In genomic region chr8:117334058-117334747, GRCm38 (mm10) we compare ENCODE assay signal across 9 mouse cellular contexts.
DNase-seq lines count a peak whose midpoint lies in the region; ATAC-seq and TF ChIP-seq lines count a peak whose summit lies in the region.
"Had no signal": no experiment of that assay in that cellular context is flagged by ENCODE, and none has a peak within 500 bp of the region (broad histone marks: within the 10 kb centered on the region; RNA-seq: fewer than 3 reads in every experiment).

No protein-coding gene starts in this region.

- intact Hi-C loops in gastrocnemius, adult 2 months (cut with DNase I): no loop called here

- DNase-seq in gastrocnemius, adult 2 months: no peak
- DNase-seq in gastrocnemius, postnatal 4 days (ENCODE audit: low spot score in 2 of 2): no peak
- DNase-seq in forebrain, embryonic 14.5 days (ENCODE audit: low spot score): no peak
- DNase-seq in liver, adult 2 months (ENCODE audit: extremely low read depth, low read depth, low spot score): peak; percentile 97
- no peak for DNase-seq in ovary, postnatal 14 days (ENCODE audit: low spot score)
- DNase-seq in thymus, postnatal 0 days (ENCODE audit: low spot score): no peak
- no peak for DNase-seq in adrenal gland, postnatal 14 days
- DNase-seq: lung, adult 18-20 months had no signal

- no peak for TF ChIP-seq CTCF in gastrocnemius, adult 2 months (IDR thresholded peaks at IDR 0.05)
- no peak for TF ChIP-seq CTCF in E14TG2a.4 (conservative IDR thresholded peaks at IDR 0.05; ENCODE audit: low read length)
- no peak for TF ChIP-seq CTCF in liver, adult 2 months (IDR thresholded peaks at IDR 0.05; ENCODE audit: low read depth, low read length)

- no peak for ATAC-seq in forebrain, embryonic 14.5 days

- no peak overlapping the region for H3K9ac ChIP-seq in forebrain, embryonic 14.5 days (ENCODE audit: low read length)
- peak overlapping the region; percentile 45 for H3K9ac ChIP-seq in liver, adult 2 months (ENCODE audit: low read depth, low read length)

- no peaks in the 10 kb centered on the region for H3K27me3 ChIP-seq in E14TG2a.4 (ENCODE audit: insufficient read depth, low read length)
- H3K27me3 ChIP-seq in forebrain, embryonic 14.5 days (replicated peaks; ENCODE audit: control insufficient read depth, insufficient read depth, low read length): no peaks in the 10 kb centered on the region
- H3K27me3 ChIP-seq in liver, adult 2 months (ENCODE audit: control insufficient read depth, insufficient read depth, low read length): no peaks in the 10 kb centered on the region

- peaks cover 88% of the 10 kb centered on the region for H3K4me1 ChIP-seq in E14TG2a.4 (replicated peaks; ENCODE audit: low read depth, low read length)
- H3K4me1 ChIP-seq in forebrain, embryonic 14.5 days (ENCODE audit: control insufficient read depth, insufficient read depth, low read length): peaks cover 19% of the 10 kb centered on the region
- H3K4me1 ChIP-seq in liver, adult 2 months (ENCODE audit: control insufficient read depth, insufficient read depth, low read length): peaks cover 61% of the 10 kb centered on the region

- no peak for TF ChIP-seq POLR2A in liver, adult 2 months (IDR thresholded peaks at IDR 0.05; ENCODE audit: extremely low read depth, insufficient read depth, low read length)

- peaks cover 51% of the 10 kb centered on the region; the same call in 1 of the 2 replicates for H3K79me2 ChIP-seq in liver, adult 2 months (ENCODE audit: control insufficient read depth, insufficient read depth, low read length)

- 71% methylated on average over 10 of the region's 10 CpGs for WGBS in forebrain, embryonic 14.5 days
- WGBS in liver, adult 2 months: 7% methylated on average over 10 of the region's 10 CpGs

- no peaks in the 10 kb centered on the region for H3K9me3 ChIP-seq in E14TG2a.4 (ENCODE audit: low read length)
- no peaks in the 10 kb centered on the region for H3K9me3 ChIP-seq in forebrain, embryonic 14.5 days (replicated peaks; ENCODE audit: control insufficient read depth, low read length)

- H3K4me2 ChIP-seq in forebrain, embryonic 14.5 days (ENCODE audit: low read length): no peak overlapping the region

- H3K27ac ChIP-seq in gastrocnemius, adult 2 months: peak overlapping the region; percentile 49
- peak overlapping the region; percentile 33; the same call in 1 of the 2 replicates for H3K27ac ChIP-seq in forebrain, embryonic 14.5 days (ENCODE audit: low read depth, low read length)
- peak overlapping the region; percentile 93 for H3K27ac ChIP-seq in liver, adult 2 months (replicated peaks; ENCODE audit: insufficient read depth, low read depth, low read length)

- no peak overlapping the region for H3K4me3 ChIP-seq in gastrocnemius, adult 2 months
- peak overlapping the region; percentile 41 for H3K4me3 ChIP-seq in E14TG2a.4 (replicated peaks; ENCODE audit: low read length)
- H3K4me3 ChIP-seq in forebrain, embryonic 14.5 days (ENCODE audit: low read depth, low read length): no peak overlapping the region
- H3K4me3 ChIP-seq in liver, adult 2 months (ENCODE audit: insufficient read depth, low read depth, low read length): peak overlapping the region; percentile 28; the same call in 1 of the 2 replicates

- no peaks in the 10 kb centered on the region for H3K36me3 ChIP-seq in E14TG2a.4 (ENCODE audit: insufficient read depth, low read length)
- no peaks in the 10 kb centered on the region for H3K36me3 ChIP-seq in forebrain, embryonic 14.5 days (ENCODE audit: control insufficient read depth, insufficient read depth, low read length)
- no peaks in the 10 kb centered on the region for H3K36me3 ChIP-seq in liver, adult 2 months (ENCODE audit: control insufficient read depth, insufficient read depth, low read length)

Comparison
In these comparisons a context has a peak if more than half of its experiments do, and no peak if none do; other contexts are left out.
1. H3K27ac ChIP-seq: peak in every context shown above with its lines; median percentile 93 in liver, adult 2 months; 49 in gastrocnemius, adult 2 months; 33 in forebrain, embryonic 14.5 days.
2. H3K4me3 ChIP-seq: peak in E14TG2a.4 (single experiment) and liver, adult 2 months (single experiment); none in gastrocnemius, adult 2 months (single experiment) and forebrain, embryonic 14.5 days (single experiment).